Mouse (Mus musculus): ENCODE data around the gene Traf6.

DNA sequence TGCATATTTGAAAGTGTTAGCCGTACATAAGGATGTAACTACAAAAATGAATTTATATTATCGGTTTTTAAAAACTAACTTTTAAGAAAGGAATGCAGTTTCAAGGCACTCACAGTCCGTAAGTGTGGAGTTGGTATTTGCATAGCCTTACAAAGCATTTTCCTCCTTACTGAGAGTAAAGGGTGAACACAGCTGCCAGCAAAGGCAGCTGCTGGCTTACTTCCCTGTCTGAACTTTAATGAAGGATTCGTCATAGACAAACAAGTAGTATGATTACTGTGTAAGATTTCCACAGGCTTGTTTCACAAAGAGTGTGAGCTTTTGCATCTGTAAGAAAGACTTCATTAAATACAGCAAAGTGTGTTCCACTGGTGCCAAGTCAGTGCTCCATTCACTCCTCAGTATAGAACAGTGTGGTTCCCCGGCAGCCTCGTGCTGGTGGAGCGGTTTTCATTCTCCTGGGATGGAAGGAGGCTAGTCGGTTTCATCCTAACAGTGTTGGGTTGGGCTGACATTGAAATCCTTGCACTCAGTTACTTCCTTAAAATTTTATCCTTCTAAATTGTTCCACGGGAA lies 12.1 kb downstream of the Traf6 start:
- TF ChIP-seq CTCF (IDR thresholded peaks at IDR 0.05; ENCODE audit: low read depth) (no peak), EP300 (IDR thresholded peaks at IDR 0.05; ENCODE audit: low read depth) (no peak)

All from liver, embryonic 14.5 days (tissue).